Mouse (Mus musculus) neutrophil, adult 5-6 weeks (primary cell): ENCODE data around the gene Ryr2. TPM values are rescaled to one million over a fixed set of nuclear protein-coding genes. Genes with fewer than 3 reads are reported as not detected.

Experiments used
- ATAC-seq: fragments of 151-379, 151-347 bp; 2 replicates; pipeline ENCODE4 v1.8.0; 2017; ENCODE audit warnings: mild to moderate bottlenecking, moderate TSS enrichment; ENCODE audit not compliant: insufficient number of reproducible peaks, poor library complexity, low FRiP score, severe bottlenecking; ENCODE audit errors: extremely low read depth
- total RNA-seq: library from RNA; stranded (forward); fragments of 200-1000 nt; gene quantifications from 2 replicates; pipeline ENCODE4 v1.2.3, GENCODE M21; 2017

Gene Ryr2
- total RNA-seq, 1 experiment from 2014 or later = 3.8 TPM

DNA sequence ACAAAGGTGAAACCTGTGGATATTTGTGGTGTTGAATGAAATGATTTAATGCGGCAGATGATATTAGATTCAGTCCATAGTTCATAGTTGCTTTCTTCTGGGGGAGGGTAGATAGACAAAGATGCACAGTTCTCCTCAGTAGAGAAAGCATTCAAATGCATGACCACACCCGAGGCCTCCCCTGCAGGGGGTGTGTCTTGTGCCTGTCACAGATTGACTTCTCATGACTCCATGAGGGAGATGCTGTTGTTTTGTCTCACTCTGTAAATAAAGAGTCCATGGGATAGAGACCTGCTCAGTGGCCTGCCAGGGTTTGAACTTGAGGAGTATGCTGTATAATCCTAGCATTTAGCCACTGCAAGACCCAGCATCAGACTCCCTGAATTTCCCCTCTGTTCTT is 194.5 kb downstream of the Ryr2 start:
- no peak for ATAC-seq

- ATAC-seq = no peak
Measured at GRCm38 (mm10) chr13:11908123-11908522, 198.6 kb downstream of the Ryr2 start.

DNA sequence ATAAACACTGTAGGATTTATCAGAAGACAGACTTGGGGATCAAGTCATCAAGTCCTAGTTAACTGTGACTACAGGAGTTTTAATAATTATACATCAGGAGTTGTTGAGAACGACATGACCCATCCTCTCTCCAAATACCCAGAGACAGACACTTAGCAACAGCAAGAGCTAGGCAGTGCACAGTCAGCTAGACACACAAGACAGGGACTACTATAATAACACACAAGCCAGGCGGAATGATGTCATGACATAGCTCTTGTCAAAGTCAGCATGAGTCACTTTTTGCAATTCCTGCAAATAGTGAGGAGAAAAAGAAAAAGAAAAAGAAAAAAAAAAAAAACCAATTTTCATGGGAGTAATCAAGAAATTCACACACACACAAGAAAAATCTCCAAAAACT is 201.6 kb downstream of the Ryr2 start:
- ATAC-seq = no peak

DNA sequence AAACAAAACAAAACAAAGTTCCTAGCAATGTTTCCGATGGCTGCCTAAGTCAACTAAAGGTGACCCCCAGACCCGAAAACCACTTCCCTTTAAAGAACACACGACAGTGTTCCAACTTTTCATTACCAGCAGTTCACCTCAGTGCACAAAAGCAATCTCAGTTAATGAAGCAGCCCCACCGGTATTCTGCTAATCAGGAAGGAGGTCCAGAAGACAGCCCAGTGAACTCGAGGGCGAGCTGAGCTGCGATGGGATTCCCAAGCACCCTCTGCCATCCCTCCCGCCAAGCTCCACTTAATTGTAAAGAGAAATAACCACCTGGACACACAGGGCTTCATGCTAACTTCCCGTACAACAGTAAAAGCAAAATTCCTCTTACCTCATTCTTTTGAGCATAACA is 203.5 kb downstream of the Ryr2 start:
- ATAC-seq = no peak

DNA sequence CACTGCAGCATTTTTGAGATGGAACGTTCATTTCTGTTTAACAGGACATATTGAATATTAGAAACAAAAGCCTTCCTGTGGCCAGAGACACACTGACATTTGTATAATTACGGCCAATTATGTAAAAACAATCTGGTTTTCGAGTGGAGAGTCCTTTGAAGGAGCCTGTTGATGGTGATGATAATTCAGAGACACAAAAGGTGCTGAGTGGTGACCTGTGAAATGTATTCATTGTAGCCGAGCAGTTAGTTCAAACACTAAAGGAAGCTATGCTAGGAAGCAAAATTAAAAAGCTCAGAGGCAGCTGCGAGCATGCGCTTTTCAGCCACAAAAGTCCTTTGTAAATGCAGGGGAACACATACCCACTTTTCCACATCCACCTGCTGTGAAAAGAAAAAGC is 203.9 kb downstream of the Ryr2 start:
- no peak for ATAC-seq

DNA sequence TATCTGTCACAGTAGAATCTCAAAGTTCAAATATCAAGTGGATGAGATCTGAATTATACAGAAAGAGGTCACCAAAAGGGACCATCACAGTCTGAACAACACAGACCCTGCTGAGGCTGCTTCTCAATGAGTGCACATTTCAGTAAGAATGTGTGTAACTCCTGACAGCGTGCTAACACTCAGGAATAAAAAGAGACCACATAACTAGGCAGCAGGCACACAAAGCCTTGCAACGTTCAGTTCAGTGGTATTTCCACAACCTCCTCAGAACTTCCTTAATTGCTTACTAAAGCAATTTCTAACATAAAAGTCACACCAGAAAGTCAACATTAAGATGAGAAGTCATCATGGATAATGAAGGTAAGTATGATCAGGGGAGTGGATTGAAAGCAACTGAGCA is 206.1 kb downstream of the Ryr2 start:
- no peak for ATAC-seq

DNA sequence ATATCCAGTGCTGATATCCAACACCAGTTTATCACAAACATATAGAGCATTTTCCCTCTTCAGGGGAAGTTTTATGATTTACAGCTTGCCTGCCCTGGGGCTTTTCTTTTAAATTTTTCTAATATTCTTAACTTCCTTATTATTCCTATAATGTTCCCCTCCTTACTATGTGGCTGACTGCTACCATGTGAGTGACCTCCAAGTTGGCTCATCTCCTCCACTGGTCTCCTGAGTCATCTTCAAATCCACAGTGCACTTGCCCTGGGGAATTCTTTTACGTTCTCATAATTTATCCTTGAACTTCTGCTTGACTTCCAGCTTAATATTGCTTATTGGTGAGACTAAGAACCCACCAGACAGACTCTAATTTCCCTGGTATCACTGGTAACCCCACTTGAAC is 211.1 kb downstream of the Ryr2 start:
- ATAC-seq = no peak

DNA sequence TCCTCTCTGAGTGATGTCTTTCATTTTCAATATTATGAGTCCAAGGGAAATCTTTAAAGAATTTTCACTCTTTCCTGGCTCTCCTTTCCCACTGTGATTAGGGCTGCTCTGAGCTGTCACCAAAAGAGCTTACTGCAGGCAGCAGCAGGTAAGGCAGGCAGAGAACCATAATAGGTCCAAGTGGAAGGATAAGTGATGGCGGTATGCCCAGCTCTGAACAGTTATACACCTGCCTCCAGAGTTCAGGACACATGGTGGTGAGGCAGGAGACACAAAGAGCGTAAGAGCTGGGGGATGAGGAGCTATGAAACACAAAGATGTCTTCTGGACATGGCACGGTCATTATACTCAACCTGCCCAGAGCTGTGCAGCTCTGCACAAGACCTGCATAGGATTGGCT is 215.0 kb downstream of the Ryr2 start:
- ATAC-seq = no peak

DNA sequence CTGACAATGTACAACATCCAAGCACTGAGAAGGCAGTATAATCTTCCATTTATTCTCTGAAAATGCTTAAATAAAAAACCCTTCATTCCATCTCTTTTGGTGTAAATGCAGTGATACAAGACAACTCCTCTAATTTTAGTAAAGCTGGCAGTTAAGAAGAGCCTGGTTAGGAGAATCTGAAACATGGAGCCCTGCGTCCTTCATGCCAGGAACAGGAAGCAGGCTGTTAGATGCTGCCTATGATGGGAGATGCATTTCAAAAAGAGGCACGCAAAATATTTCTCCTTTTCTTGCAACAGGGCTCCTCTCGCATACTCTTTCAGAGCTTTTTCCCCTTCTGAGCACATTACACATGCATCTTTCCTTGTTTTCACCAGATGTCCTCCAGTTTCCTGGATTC is 215.6 kb downstream of the Ryr2 start:
- no peak for ATAC-seq

DNA sequence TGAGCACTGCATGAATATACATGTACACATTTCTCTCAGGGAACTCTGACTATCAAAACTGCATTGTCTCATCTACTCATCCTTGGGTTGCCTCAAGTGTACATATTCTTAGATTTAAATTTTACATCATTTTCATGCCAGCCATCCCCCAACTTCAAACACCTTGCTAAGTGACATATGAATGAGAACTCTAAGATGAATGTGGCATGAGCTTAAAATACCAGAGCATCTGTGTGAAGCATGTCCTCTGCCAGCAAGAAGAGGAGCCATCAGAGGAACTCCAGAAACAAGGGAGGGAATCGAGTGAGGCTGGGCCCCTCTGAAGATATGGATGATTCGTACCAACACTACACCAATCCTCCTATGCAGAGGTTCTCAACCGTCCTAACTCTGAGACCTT is 222.6 kb downstream of the Ryr2 start:
- ATAC-seq = no peak

DNA sequence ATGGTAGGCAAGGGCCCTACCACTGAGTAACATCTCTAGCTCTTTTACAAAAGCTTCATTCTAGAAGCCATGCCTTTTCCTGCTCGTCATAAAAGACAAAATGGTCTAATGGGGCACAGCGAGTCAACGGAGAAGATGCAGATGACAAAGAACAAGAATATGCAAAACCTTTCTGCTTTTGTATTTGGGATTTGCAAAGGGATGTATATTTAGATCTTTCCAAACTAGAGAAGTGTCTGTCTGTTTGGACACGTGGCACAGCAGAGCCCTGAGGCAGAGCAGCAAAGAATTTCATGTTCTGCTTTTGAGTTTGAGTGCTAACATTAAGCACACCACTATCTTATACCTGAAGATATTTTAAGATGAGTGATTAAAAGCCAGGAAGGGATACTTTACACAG is 224.4 kb downstream of the Ryr2 start:
- ATAC-seq = no peak

DNA sequence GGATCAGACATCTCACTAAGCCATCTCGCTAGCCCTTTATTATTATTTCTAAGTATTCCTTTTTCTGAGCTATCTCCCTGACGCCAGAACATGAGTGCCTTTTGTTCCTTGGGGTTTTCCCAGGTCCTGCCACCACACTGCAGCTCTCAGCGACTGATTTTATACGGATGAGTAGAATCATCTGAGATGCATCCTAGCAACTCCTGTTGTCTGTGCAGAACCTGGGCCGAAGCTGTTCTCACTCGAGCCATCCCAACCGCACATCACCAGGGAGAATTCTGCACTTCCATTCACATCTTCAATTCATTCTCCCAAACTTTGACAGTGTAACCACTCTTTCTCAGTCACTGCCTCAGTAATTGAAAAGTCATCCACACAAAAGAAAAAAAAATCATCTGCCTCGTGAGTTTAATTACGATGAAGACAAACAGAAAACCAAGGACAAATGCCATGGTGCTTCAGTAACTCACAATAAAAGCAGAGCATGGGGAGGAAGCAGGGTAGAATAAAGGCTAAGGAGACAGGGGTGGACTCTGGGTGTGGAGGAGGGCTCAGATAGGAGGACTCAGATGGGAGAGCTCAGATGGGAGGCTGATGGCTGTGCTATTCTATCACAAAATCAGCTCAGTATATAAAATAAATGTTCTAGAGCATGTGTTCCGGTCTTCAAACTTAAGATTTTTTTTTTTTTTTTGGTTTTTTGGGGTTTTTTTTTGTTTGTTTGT is 226.1 kb downstream of the Ryr2 start:
- no peak for ATAC-seq

DNA sequence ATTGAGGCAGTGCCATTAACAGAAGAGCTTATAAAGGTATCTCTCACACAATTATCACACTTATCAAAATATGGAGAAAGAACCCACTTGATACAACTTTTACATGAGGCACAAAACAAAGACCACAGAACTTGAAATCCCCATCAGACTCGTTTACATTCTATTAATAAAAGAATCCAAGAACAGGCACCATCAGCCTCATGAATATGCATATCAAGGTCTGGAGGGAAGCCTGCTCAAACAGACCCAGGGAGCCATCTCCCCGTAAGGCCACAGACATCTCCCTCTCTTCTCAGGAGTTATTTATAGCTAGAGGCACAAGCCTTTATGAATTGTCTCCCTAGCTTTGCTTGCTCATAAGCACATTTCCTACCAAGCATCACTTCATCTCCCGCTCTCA is 227.7 kb downstream of the Ryr2 start:
- ATAC-seq = no peak

DNA sequence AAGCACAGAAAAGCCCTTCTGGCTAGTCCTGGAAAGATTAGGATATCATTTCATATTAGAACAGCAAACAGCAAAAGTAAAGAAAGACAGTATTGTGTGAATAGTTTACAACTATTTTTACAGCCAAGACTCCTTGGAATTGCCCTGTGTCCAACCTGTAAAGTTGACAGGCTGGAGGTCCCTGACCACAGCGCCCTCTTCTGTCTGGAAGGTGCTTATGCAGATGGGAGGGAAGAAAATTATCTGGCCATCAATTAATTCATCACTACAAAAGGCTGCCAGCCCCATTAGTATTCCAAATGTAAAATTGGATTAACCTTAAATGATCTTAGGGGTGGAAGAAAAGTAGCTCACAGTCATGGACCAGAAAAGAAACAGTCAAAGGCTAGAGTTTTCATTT is 231.9 kb downstream of the Ryr2 start:
- no peak for ATAC-seq

GRCm38 (mm10) chr13:11869971-11870370 is 236.8 kb downstream of the Ryr2 start:
- ATAC-seq = no peak

GRCm38 (mm10) chr13:11869486-11869885 is 237.3 kb downstream of the Ryr2 start:
- no peak for ATAC-seq

GRCm38 (mm10) chr13:11868979-11869378 is 237.8 kb downstream of the Ryr2 start:
- ATAC-seq = no peak

- no peak for ATAC-seq
Measured at GRCm38 (mm10) chr13:11868056-11868455, 238.7 kb downstream of the Ryr2 start.

DNA sequence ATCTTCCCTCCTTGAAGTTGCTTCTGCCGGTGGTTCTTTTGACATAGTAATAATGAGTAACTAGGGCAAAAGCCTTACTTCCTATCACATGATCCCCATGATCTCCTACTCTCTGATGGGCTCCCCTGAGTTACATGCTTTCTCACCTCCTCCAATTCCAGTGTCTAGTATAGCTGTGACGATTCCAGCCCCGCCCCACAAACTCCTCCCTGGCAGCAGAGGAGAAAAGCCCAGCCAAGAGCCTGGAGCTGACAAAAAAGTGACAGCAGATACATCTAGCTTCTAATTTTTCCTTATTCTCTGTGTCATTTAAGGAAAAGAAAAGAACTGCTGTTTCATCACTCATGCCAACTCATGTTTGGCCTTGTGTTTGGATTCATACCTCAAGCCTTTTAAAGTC is 241.5 kb downstream of the Ryr2 start:
- no peak for ATAC-seq

- ATAC-seq = no peak
Measured at GRCm38 (mm10) chr13:11851691-11852090, 255.1 kb downstream of the Ryr2 start.

GRCm38 (mm10) chr13:11843889-11844288 is 262.9 kb downstream of the Ryr2 start:
- no peak for ATAC-seq
